Mouse (Mus musculus) spleen, postnatal 4 days (tissue): Measurements from ENCODE around the gene Scp2d1.
"Not testable (repeated sequence)": the region's sequence is repeated elsewhere in the genome, so short reads cannot be mapped to it uniquely, and the experiment has no call there.

Experiments
- DNase-seq, 2 experiments: peaks; one replicate each; pipeline ENCODE4 v3.0.0; 2022; ENCODE audit warnings: low spot score in 2 of 2

Gene Scp2d1

DNA sequence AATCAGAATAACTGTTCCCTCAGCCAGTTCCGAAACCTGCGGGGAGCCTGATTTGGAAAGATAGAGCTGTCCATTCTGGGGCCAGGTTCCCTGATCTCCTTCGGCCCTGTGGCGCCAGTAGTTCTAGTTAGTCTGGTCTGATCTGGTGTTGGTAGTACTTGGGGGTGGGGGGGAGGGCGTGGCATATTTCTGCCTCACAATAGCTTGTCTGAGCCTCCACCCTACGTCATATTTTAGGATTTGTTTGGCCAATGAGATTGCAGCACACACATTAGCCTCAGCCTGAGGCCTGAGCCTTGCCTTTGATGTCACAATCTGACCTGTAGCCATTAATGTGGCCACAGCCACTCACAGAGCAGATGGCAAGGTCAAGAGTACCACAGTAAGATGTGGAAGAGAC is at the start of gene Scp2d1:
Scp2d1 (plus strand) TSS at position 301 of the 400 bp plus-strand sequence.
- not testable (repeated sequence) for DNase-seq

DNA sequence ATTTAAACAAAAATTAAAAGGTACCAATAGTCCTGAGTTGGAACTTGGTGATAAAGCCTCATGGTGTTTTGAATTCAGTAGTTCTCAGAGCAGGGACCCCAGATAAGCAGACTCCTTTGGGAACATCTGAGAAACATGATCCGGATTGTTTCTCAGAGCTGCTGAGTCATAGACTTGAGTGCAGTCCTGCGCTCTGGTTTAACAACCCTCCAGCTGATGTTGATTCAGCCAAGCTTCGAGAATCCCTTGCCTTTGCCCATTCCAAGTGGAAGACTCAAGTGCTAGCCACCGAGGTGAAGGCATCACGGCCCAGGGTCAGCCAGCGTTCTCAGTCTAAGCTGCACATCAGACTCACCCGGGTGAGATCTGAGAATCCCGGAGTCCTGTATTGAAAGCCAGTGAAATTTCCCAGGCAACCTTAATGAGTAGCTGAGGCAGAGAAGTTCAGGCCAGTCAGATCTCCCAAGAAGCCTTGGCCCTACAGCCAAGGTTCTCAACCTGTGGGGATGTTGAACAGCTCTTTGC is 48.8 kb upstream of the Scp2d1 start:
- DNase-seq: no peak

DNA sequence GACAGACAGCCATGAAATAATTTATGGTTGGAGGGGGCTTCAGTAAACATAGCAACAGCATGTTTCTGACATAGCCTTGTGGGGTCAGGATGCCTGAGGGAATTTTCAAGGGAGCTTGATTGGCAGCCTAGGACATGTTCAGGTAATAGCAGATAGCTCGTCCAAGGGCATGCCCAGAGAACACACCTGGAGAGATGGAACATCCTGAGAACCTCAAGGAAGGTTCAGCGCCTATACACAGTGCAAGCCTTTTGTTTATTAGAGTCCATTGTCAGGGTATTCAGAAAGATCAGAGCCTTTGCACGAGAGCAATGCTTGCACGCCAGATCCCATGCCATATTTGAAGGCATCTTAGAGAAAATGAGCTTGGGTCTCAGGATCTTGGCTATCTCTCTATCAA is 47.8 kb upstream of the Scp2d1 start:
- no peak for DNase-seq

DNA sequence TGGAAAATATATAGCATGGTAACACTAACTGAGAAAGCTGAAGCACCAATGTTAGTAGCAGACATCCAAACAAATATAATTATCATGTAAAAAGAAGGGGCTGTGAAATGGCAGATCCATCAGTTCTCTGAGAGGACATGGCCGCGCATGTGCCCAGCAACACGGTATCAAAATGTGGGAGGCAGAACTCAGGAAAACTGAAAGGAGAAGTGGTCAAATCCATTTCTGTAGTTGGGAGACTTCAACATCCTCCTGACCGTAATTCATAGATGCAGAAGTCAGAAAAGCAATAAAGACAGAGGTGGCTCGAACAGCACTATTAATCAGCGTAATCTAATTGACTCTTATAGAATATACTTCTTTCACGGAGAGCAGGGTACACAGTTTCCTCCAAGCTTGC is 44.2 kb upstream of the Scp2d1 start:
- DNase-seq: no peak

DNA sequence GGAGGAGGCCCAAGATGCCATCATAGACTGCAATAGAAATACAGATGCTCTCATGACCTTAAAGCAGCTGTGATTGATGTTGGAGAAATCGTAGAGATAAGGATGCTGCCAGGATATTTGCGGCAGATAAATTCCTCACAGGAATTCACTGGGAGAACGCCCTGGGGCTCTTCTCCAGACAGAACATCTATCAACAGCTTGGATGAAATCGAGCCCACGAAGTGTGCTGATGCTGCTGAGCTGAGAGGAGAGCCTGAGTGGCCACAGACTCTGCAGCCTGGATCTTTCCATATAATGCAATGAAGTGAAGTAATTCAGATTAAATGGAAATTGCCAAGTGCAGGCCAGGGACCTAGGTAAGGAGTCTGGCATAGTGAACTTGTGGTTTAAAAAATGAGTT is 42.7 kb upstream of the Scp2d1 start:
- no peak for DNase-seq

DNA sequence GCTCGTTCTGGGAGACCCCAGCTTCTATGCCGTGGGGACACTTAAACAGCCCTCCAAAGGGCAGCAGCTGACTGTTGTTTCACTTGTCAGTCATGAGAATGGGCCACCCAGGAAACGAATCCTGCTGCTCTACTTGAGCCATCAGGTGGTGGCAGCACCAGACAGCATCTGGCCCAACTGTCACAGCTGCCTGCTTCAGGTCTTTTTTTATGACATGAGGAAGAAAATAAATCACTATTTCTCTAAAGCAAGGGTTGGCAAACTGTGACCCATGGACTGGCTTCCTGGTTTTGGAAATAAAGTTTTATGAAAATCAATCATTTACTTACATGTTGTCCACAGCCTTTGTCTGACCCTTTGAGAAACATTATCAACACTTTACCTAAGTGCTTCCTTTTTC is 41.6 kb upstream of the Scp2d1 start:
- DNase-seq: no peak

DNA sequence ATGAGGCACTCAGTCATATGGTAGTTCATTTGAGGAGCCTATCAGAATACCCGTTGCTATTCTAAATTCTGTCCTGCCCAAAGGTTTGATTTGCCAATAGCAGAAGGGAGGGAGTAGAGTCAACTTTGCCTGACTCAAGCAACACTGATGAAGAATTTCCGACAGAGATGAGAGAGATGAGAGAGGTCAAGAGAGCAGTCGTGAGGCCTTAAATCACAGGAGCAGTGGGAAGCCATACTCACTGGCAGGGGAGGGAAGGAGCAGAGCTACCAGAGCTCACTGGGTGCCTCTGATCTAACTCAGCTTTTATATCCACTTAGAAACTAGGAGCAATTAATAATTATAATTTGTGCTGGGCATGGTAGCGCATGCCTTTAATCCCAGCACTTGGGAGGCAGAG is 41.0 kb upstream of the Scp2d1 start:
- DNase-seq: no peak

DNA sequence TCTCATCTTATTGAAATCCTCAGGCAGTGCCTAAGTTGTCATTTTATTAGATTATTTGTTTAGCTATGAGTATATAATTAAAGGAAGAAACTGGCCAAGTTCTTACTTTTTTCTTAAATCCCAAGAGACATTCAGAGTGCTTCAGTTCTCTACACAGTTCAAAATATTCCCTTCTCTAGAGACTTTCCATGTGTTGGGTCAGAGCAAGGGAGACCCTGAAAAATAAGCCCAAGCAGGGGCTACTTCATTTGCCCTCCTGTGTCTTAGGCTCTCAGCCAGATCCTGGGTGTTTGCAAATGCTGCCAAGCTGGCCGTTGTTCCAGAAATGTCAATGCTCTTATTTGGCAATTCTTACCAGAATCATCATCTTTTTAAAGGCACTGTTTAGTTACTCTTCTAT is 40.3 kb upstream of the Scp2d1 start:
- DNase-seq: no peak

DNA sequence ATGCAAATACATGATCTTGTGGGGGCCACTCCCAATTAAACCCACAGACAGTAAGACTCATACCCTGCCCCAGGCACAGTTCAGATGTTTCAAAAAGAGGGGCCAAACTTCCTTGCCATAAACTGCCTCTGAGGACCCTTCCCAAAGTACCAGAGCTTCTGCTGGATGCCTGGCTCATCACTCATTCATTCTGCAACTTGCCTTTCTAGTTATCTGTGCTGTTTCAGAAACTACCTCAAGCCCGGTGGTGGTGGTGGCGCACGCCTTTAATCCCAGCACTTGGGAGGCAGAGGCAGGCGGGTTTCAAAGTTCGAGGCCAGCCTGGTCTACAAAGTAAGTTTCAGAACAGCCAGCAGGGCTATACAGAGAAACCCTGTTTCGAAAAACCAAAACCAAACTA is 39.6 kb upstream of the Scp2d1 start:
- no peak for DNase-seq

DNA sequence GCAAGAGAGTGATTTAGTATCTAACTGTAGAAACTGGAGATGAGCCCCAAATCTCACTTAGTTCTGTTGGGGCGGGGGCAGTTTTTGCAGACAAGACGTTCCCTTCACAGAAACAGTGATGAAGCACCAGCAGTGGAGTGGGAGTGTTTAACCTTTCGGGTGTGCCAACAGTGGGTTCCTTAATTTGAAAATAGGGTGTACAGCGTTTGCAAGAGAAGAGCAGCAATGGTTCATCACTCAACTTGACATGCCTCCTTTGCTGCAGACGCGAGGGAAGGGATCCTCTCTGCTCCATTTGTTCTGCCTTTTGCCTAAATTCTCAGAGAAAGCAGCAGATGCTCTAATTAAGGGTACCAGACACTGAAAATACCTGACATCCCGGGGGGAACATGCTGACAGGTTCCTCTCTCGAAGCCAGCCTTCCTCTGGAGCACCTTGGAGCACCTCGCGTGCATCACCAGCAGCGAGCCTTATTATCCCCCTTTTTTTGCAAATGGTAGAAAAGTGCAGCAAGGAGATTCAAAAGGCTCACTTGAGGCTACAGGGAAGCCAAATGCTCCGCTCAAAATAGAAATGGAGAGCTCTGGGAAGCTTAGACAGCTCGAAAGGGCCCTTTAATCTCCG is 31.7 kb upstream of the Scp2d1 start:
- no peak for DNase-seq

DNA sequence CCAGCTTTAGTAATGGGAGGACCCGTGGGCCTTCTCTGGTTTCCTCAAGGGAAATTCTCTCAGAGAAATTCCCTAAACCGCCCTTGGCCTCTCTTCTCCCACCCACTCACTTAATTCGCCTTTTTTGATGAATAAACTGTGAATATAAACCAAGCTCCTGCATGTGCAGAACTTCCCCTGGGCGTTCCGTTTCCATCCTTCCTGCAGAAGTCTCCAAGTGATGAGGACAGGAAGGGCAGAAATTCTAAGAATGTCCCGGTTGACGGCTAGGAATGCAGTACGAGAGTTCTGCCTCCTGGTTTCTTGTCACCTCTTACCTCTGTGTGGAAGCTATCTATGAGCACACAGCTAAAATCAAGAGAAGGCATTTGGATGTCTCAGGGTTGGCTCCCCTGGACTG is 25.9 kb upstream of the Scp2d1 start:
- no peak for DNase-seq

DNA sequence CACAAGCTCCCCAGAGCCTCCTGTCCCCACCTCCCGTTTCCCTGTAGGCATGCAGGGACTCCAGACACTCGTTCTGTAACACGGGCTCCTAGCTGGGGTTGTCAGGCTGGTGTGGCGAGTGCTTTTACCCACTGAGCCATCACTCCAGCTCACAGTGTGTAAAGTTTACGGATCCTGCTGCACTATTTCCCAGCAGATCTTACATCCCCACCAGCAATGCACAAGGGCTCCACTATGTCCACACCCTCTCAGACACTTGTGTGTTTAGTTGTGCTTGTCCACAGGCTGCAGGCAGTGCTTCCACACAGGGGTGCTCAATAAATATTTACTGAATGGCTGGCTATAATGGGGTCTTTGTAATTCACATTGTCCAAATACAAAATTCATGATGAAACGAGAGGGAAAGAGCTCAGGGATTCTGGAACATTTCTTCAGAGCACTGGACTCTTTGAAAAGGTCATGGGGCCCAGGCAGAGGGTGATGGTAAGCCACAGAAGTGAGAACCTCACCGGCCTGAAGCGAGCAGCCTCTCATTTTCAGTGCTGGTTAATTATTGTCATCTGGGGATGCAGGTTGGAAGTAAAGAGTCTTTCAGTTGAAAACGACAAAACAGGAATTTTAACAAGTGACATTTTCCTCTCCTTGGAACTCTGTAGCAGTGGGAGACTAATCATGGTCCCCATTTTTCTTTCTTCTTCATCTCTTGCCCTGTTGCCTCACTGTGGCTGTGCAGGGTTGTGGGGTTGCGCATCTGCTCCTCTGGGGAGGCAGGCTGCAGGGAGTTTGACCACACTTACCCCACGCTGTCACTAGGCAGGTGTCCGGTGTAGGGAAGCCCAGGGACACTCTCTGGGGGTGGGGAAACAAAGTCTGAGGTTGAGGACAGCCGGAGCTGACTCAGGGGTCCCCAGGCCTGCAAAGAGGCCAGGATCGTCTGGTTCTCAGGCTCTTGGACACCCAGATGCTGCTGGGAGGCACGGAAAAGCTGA is 15.4 kb upstream of the Scp2d1 start:
- DNase-seq: no peak

DNA sequence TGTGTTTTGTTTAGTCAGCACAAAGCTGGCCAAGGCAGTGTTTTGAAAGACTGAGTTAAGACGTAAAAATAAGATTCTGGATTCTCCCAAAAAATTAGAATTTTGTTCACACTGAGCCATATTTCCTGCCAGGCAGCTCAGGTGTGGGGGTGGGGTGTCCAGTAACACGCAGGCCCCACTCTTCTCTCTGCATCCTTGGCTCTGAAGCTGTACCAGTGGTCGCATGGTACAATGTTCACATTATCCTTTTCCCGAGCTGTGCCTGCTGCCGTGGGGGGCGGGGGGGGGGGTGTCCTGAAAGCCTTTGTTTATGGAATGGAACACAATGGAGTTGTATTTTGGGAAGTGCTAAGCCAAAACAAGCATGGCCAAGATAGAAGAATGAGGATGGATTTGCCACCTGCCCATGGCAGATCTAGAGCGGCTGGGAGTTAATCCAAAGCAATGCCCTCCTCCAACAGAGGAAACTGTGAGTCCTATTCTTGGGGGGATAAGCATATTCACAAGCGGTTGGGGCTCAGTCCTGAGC is 5.1 kb downstream of the Scp2d1 start:
- DNase-seq: no peak

DNA sequence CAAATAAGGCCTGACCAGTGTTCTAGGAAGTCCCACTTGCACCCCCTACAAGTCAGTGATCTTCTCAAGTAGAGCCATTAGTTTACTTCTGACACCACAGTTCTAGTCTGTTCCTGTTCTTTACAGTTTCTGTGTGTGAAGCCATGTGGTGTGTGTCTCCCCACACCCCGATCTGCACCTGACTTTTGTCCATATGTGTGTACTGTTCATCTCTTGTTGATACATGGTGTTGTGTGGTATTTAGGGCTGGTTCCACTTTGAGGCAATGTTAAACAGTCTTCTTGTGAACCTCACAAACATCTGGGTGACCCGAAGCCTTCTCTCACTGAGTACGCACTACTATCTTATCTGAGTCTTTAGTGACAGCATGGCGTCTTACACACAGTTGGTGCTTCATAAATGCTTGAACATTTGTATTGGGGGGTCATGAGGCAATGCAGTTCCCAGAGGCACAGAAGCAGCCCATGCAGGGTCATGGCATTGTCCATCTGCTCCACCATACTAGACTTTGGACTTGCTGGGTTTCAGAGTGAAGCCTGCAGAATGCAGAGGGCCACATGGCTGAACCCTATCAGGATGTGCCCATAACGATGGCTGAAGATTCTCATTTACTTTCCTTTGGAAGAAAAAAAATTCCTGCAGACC is 13.3 kb downstream of the Scp2d1 start:
- no peak for DNase-seq

DNA sequence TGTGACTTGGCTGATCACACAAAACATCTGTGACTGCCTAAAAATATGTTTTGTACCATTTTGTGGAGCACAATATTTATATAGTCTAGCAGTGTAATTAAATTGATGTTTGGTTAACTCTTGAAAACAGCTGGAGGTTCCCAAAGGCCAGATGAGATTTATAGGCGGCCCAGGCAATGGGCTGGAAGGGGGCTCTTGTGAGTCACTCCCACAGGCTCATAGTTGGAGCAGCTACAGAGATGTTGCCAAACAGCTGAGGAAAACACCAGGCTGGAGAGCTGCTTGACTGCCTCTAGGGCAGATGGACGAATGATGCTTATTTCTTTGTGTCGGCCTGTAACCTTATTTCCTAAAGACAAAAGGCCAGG is 13.8 kb downstream of the Scp2d1 start:
- DNase-seq: no peak

DNA sequence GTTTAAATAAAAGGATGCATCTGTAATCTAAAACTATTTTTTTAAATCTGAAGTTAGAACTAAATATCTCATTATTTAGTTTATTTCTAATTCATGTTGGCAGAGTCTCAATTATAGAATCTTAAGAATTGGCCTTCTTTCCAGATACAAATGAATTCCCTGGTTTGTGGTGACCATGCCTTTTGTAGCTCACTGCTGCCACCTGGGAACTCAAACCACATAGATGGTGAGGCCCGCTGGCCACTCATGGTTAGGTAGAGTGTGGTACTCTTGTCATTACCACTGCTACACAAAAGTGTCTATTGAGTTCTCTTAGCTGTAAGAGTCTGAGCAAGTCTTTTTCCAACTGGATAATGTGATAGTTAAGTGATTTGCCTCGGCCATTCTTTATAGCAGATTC is 45.4 kb downstream of the Scp2d1 start:
- DNase-seq: no peak
